Mouse (Mus musculus): ENCODE results near the gene Abcg4.

DNA sequence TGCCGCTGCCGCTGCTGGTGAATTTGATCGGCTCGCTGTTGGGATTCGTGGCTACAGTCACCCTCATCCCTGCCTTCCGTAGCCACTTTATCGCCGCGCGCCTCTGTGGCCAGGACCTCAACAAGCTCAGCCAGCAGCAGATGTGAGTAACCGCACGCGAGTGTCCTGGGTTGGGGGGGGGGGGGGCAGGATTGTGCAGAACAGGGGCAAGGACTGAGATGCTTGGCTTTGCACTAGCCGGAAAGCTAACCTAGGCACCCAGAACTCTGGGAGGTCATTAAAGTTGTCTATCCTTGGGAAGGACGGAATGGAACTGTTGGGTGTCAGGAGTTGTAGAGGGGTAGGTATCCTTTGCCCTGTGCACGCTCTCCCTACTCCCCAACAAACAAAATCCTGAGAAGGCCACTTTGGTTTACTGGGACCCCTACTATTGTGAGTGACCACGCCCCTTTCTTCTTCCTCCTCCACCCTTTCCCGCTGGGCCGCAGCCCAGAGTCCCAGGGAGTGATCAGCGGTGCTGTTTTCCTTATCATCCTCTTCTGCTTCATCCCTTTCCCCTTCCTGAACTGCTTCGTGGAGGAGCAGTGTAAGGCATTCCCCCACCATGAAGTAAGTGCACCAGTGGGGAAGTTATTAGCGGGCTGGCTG lies 38.8 kb upstream of the Abcg4 start:
- TF ChIP-seq POLR2A (IDR thresholded peaks at IDR 0.05; ENCODE audit: control insufficient read depth, low read depth, low read length) = no peak
- no peak for TF ChIP-seq CTCF (IDR thresholded peaks at IDR 0.05; ENCODE audit: control insufficient read depth, insufficient read depth, insufficient replicate concordance, low read depth, low read length)

Measured in testis, adult 2 months (tissue).